Mouse (Mus musculus): Measurements from ENCODE around the gene Gm17359.
A peak's percentile ranks its signal among the peaks of the same experiment; 100 is the strongest.

The Gm17359 gene

GRCm38 (mm10) chr3:79336044-79336766 is at the start of gene Gm17359:
Gene Gm17359, plus strand, starts transcription at chr3:79336661.
- no peak for DNase-seq

- peak; percentile 97 for DNase-seq
Measured at GRCm38 (mm10) chr3:79287108-79287576, 49.3 kb upstream of the Gm17359 start.

- DNase-seq: peak; percentile 38
Measured at GRCm38 (mm10) chr3:79287699-79288458, 48.6 kb upstream of the Gm17359 start.

- DNase-seq: no peak
Measured at GRCm38 (mm10) chr3:79289050-79289449, 47.4 kb upstream of the Gm17359 start.

GRCm38 (mm10) chr3:79293023-79293422 is 43.4 kb upstream of the Gm17359 start:
- no peak for DNase-seq

GRCm38 (mm10) chr3:79294701-79295100 is 41.8 kb upstream of the Gm17359 start:
- DNase-seq: no peak

- no peak for DNase-seq
Measured at GRCm38 (mm10) chr3:79296049-79296448, 40.4 kb upstream of the Gm17359 start.

GRCm38 (mm10) chr3:79296586-79296985 is 39.9 kb upstream of the Gm17359 start:
- no peak for DNase-seq

GRCm38 (mm10) chr3:79297281-79297680 is 39.2 kb upstream of the Gm17359 start:
- no peak for DNase-seq

GRCm38 (mm10) chr3:79299401-79299800 is 37.1 kb upstream of the Gm17359 start:
- no peak for DNase-seq

- DNase-seq: no peak
Measured at GRCm38 (mm10) chr3:79308605-79309004, 27.9 kb upstream of the Gm17359 start.

GRCm38 (mm10) chr3:79310184-79310583 is 26.3 kb upstream of the Gm17359 start:
- DNase-seq: no peak

GRCm38 (mm10) chr3:79311895-79312294 is 24.6 kb upstream of the Gm17359 start:
- DNase-seq: no peak

GRCm38 (mm10) chr3:79314006-79314698 is 22.3 kb upstream of the Gm17359 start:
- DNase-seq: no peak

- no peak for DNase-seq
Measured at GRCm38 (mm10) chr3:79324697-79325526, 11.5 kb upstream of the Gm17359 start.

GRCm38 (mm10) chr3:79329691-79330315 is 6.7 kb upstream of the Gm17359 start:
- no peak for DNase-seq

GRCm38 (mm10) chr3:79333051-79333450 is 3.4 kb upstream of the Gm17359 start:
- peak; percentile 52 for DNase-seq

- no peak for DNase-seq
Measured at GRCm38 (mm10) chr3:79333643-79334200, 2.7 kb upstream of the Gm17359 start.

- DNase-seq: no peak
Measured at GRCm38 (mm10) chr3:79340737-79341136, 4.3 kb downstream of the Gm17359 start.

GRCm38 (mm10) chr3:79342961-79343735 is 6.7 kb downstream of the Gm17359 start:
- no peak for DNase-seq

- no peak for DNase-seq
Measured at GRCm38 (mm10) chr3:79349311-79349710, 12.8 kb downstream of the Gm17359 start.

All from kidney, postnatal 10 days (tissue).